Mouse (Mus musculus): Measurements from ENCODE around the gene Mapk14. TPM values are rescaled to one million over a fixed set of nuclear protein-coding genes. Genes with fewer than 3 reads are reported as not detected.
A peak's percentile ranks its signal among the peaks of the same experiment; 100 is the strongest.

Gene Mapk14
- polyA plus RNA-seq, 1 experiment from 2014 or later: 46.1 TPM

- no peak for ATAC-seq (ENCODE audit: low read depth)
- no peak overlapping the region for H3K9ac ChIP-seq (ENCODE audit: low read length)
- H3K9me3 ChIP-seq (ENCODE audit: control insufficient read depth, low read length): no peaks in the 10 kb centered on the region
- no peak overlapping the region for H3K4me2 ChIP-seq (ENCODE audit: low read depth, low read length)
- peaks cover 13% of the 10 kb centered on the region; the same call in 1 of the 2 replicates for H3K4me1 ChIP-seq (replicated peaks; ENCODE audit: control insufficient read depth, insufficient read depth, low read length)
- H3K27me3 ChIP-seq (ENCODE audit: control insufficient read depth, insufficient read depth, low read depth, low read length): no peaks in the 10 kb centered on the region
- WGBS: 56% methylated on average over 1 of the region's 1 CpGs
- no peak overlapping the region; the same call in 1 of the 2 replicates for H3K27ac ChIP-seq (ENCODE audit: low read length)
- H3K4me3 ChIP-seq (ENCODE audit: low read length): no peak overlapping the region
- 0 out of 2 replicates have a peak, but pooled peaks cover 2% of the 10 kb centered on the region for H3K36me3 ChIP-seq (ENCODE audit: control insufficient read depth, insufficient read depth, low read length)
Observed at GRCm38 (mm10) chr17:28706697-28707096, 15.6 kb downstream of the Mapk14 start.

- Histone ChIP-seq H3K27me3 (ENCODE audit: control insufficient read depth, insufficient read depth, low read depth, low read length) (no peaks in the 10 kb centered on the region), H3K27ac (ENCODE audit: low read length) (no peak overlapping the region; the same call in 1 of the 2 replicates), H3K4me1 (replicated peaks; ENCODE audit: control insufficient read depth, insufficient read depth, low read length) (peaks cover 16% of the 10 kb centered on the region; the same call in 1 of the 2 replicates), H3K9ac (ENCODE audit: low read length) (no peak overlapping the region), H3K4me2 (ENCODE audit: low read depth, low read length) (no peak overlapping the region), H3K9me3 (ENCODE audit: control insufficient read depth, low read length) (no peaks in the 10 kb centered on the region), H3K4me3 (ENCODE audit: low read length) (no peak overlapping the region), H3K36me3 (ENCODE audit: control insufficient read depth, insufficient read depth, low read length) (0 out of 2 replicates have a peak, but pooled peaks cover 2% of the 10 kb centered on the region)
- WGBS: 82% methylated on average over 3 of the region's 3 CpGs
- ATAC-seq (ENCODE audit: low read depth): no peak
Observed at GRCm38 (mm10) chr17:28707136-28707627, 16.1 kb downstream of the Mapk14 start.

- Histone ChIP-seq H3K4me3 (ENCODE audit: low read length) (no peak overlapping the region), H3K9me3 (ENCODE audit: control insufficient read depth, low read length) (no peaks in the 10 kb centered on the region), H3K4me2 (ENCODE audit: low read depth, low read length) (no peak overlapping the region), H3K27me3 (ENCODE audit: control insufficient read depth, insufficient read depth, low read depth, low read length) (no peaks in the 10 kb centered on the region), H3K9ac (ENCODE audit: low read length) (no peak overlapping the region), H3K4me1 (replicated peaks; ENCODE audit: control insufficient read depth, insufficient read depth, low read length) (peaks cover 20% of the 10 kb centered on the region), H3K36me3 (ENCODE audit: control insufficient read depth, insufficient read depth, low read length) (0 out of 2 replicates have a peak, but pooled peaks cover 2% of the 10 kb centered on the region), H3K27ac (ENCODE audit: low read length) (no peak overlapping the region)
- WGBS: 60% methylated on average over 2 of the region's 2 CpGs
- ATAC-seq (ENCODE audit: low read depth): no peak
Observed at GRCm38 (mm10) chr17:28707816-28708215, 16.7 kb downstream of the Mapk14 start.

GRCm38 (mm10) chr17:28708989-28709388, 17.9 kb downstream of the Mapk14 start:
- no peak for ATAC-seq (ENCODE audit: low read depth)
- Histone ChIP-seq H3K4me3 (ENCODE audit: low read length) (no peak overlapping the region), H3K4me2 (ENCODE audit: low read depth, low read length) (no peak overlapping the region), H3K27me3 (ENCODE audit: control insufficient read depth, insufficient read depth, low read depth, low read length) (no peaks in the 10 kb centered on the region), H3K36me3 (ENCODE audit: control insufficient read depth, insufficient read depth, low read length) (peaks cover 5% of the 10 kb centered on the region), H3K9ac (ENCODE audit: low read length) (no peak overlapping the region), H3K27ac (ENCODE audit: low read length) (no peak overlapping the region), H3K9me3 (ENCODE audit: control insufficient read depth, low read length) (no peaks in the 10 kb centered on the region), H3K4me1 (replicated peaks; ENCODE audit: control insufficient read depth, insufficient read depth, low read length) (peaks cover 22% of the 10 kb centered on the region)
- WGBS: 18% methylated on average over 2 of the region's 2 CpGs

- Histone ChIP-seq H3K36me3 (ENCODE audit: control insufficient read depth, insufficient read depth, low read length) (peaks cover 11% of the 10 kb centered on the region), H3K9me3 (ENCODE audit: control insufficient read depth, low read length) (no peaks in the 10 kb centered on the region), H3K4me3 (ENCODE audit: low read length) (no peak overlapping the region), H3K4me2 (ENCODE audit: low read depth, low read length) (no peak overlapping the region), H3K27me3 (ENCODE audit: control insufficient read depth, insufficient read depth, low read depth, low read length) (no peaks in the 10 kb centered on the region), H3K9ac (ENCODE audit: low read length) (no peak overlapping the region), H3K4me1 (replicated peaks; ENCODE audit: control insufficient read depth, insufficient read depth, low read length) (peaks cover 22% of the 10 kb centered on the region), H3K27ac (ENCODE audit: low read length) (no peak overlapping the region)
- 78% methylated on average over 8 of the region's 8 CpGs for WGBS
- no peak for ATAC-seq (ENCODE audit: low read depth)
Observed at GRCm38 (mm10) chr17:28709552-28710290, 18.6 kb downstream of the Mapk14 start.

- Histone ChIP-seq H3K4me3 (ENCODE audit: low read length) (no peak overlapping the region), H3K9me3 (ENCODE audit: control insufficient read depth, low read length) (no peaks in the 10 kb centered on the region), H3K4me1 (replicated peaks; ENCODE audit: control insufficient read depth, insufficient read depth, low read length) (peaks cover 22% of the 10 kb centered on the region), H3K27ac (ENCODE audit: low read length) (no peak overlapping the region), H3K4me2 (ENCODE audit: low read depth, low read length) (no peak overlapping the region), H3K36me3 (ENCODE audit: control insufficient read depth, insufficient read depth, low read length) (peaks cover 12% of the 10 kb centered on the region), H3K27me3 (ENCODE audit: control insufficient read depth, insufficient read depth, low read depth, low read length) (no peaks in the 10 kb centered on the region), H3K9ac (ENCODE audit: low read length) (no peak overlapping the region)
- 84% methylated on average over 8 of the region's 8 CpGs for WGBS
- no peak for ATAC-seq (ENCODE audit: low read depth)
Observed at GRCm38 (mm10) chr17:28710291-28710688, 19.2 kb downstream of the Mapk14 start.

GRCm38 (mm10) chr17:28711237-28711636, 20.1 kb downstream of the Mapk14 start:
- 84% methylated on average over 6 of the region's 6 CpGs for WGBS
- H3K27me3 ChIP-seq (ENCODE audit: control insufficient read depth, insufficient read depth, low read depth, low read length): no peaks in the 10 kb centered on the region
- no peak overlapping the region for H3K4me2 ChIP-seq (ENCODE audit: low read depth, low read length)
- peaks cover 17% of the 10 kb centered on the region for H3K36me3 ChIP-seq (ENCODE audit: control insufficient read depth, insufficient read depth, low read length)
- no peak overlapping the region for H3K9ac ChIP-seq (ENCODE audit: low read length)
- no peak overlapping the region for H3K27ac ChIP-seq (ENCODE audit: low read length)
- peaks cover 22% of the 10 kb centered on the region for H3K4me1 ChIP-seq (replicated peaks; ENCODE audit: control insufficient read depth, insufficient read depth, low read length)
- H3K4me3 ChIP-seq (ENCODE audit: low read length): no peak overlapping the region
- ATAC-seq (ENCODE audit: low read depth): no peak
- no peaks in the 10 kb centered on the region for H3K9me3 ChIP-seq (ENCODE audit: control insufficient read depth, low read length)

- peaks cover 21% of the 10 kb centered on the region for H3K36me3 ChIP-seq (ENCODE audit: control insufficient read depth, insufficient read depth, low read length)
- H3K4me2 ChIP-seq (ENCODE audit: low read depth, low read length): no peak overlapping the region
- H3K27ac ChIP-seq (ENCODE audit: low read length): peak overlapping the region; percentile 27; the same call in 1 of the 2 replicates
- no peaks in the 10 kb centered on the region for H3K9me3 ChIP-seq (ENCODE audit: control insufficient read depth, low read length)
- H3K4me3 ChIP-seq (ENCODE audit: low read length): no peak overlapping the region
- 35% methylated on average over 6 of the region's 6 CpGs for WGBS
- H3K9ac ChIP-seq (ENCODE audit: low read length): no peak overlapping the region
- H3K27me3 ChIP-seq (ENCODE audit: control insufficient read depth, insufficient read depth, low read depth, low read length): no peaks in the 10 kb centered on the region
- ATAC-seq (ENCODE audit: low read depth): no peak
- peaks cover 17% of the 10 kb centered on the region for H3K4me1 ChIP-seq (replicated peaks; ENCODE audit: control insufficient read depth, insufficient read depth, low read length)
Observed at GRCm38 (mm10) chr17:28712305-28712704, 21.2 kb downstream of the Mapk14 start.

- WGBS: 98% methylated on average over 3 of the region's 3 CpGs
- H3K27ac ChIP-seq (ENCODE audit: low read length): no peak overlapping the region
- H3K9me3 ChIP-seq (ENCODE audit: control insufficient read depth, low read length): no peaks in the 10 kb centered on the region
- peaks cover 16% of the 10 kb centered on the region for H3K4me1 ChIP-seq (replicated peaks; ENCODE audit: control insufficient read depth, insufficient read depth, low read length)
- peaks cover 26% of the 10 kb centered on the region for H3K36me3 ChIP-seq (ENCODE audit: control insufficient read depth, insufficient read depth, low read length)
- no peak overlapping the region for H3K4me3 ChIP-seq (ENCODE audit: low read length)
- no peak overlapping the region for H3K4me2 ChIP-seq (ENCODE audit: low read depth, low read length)
- ATAC-seq (ENCODE audit: low read depth): no peak
- H3K9ac ChIP-seq (ENCODE audit: low read length): no peak overlapping the region
- no peaks in the 10 kb centered on the region for H3K27me3 ChIP-seq (ENCODE audit: control insufficient read depth, insufficient read depth, low read depth, low read length)
Observed at GRCm38 (mm10) chr17:28714006-28714405, 22.9 kb downstream of the Mapk14 start.

Measured in lung, embryonic 16.5 days (tissue).